Mouse (Mus musculus): ENCODE measurements around the gene Cmbl. TPM values are rescaled to one million over a fixed set of nuclear protein-coding genes. Genes with fewer than 3 reads are reported as not detected.
"Not testable (repeated sequence)": the region's sequence is repeated elsewhere in the genome, so short reads cannot be mapped to it uniquely, and the experiment has no call there.

Gene Cmbl
- polyA plus RNA-seq, 1 experiment from 2014 or later: 7.7 TPM

GRCm38 (mm10) chr15:31568581-31568996 is 3.4 kb downstream of the Cmbl start:
- Histone ChIP-seq H3K27ac (replicated peaks) (no peak overlapping the region), H3K4me2 (peak overlapping the region; percentile 9; the same call in 1 of the 2 replicates), H3K4me1 (0 out of 2 replicates have a peak, but pooled peaks cover 5% of the 10 kb centered on the region), H3K36me3 (no peaks in the 10 kb centered on the region), H3K4me3 (replicated peaks) (no peak overlapping the region), H3K9ac (replicated peaks) (no peak overlapping the region), H3K9me3 (replicated peaks) (no peaks in the 10 kb centered on the region), H3K27me3 (replicated peaks) (no peaks in the 10 kb centered on the region)
- peak; percentile 53; the same call in 1 of the 2 replicates for ATAC-seq (ENCODE audit: low FRiP score)
- WGBS: 30% methylated on average over 12 of the region's 12 CpGs

- 64% methylated on average over 9 of the region's 9 CpGs for WGBS
- H3K36me3 ChIP-seq: no peaks in the 10 kb centered on the region
- ATAC-seq (ENCODE audit: low FRiP score): no peak
- H3K4me3 ChIP-seq (replicated peaks): no peak overlapping the region
- H3K4me1 ChIP-seq: 0 out of 2 replicates have a peak, but pooled peaks cover 5% of the 10 kb centered on the region
- no peak overlapping the region for H3K27ac ChIP-seq (replicated peaks)
- no peak overlapping the region for H3K9ac ChIP-seq (replicated peaks)
- no peaks in the 10 kb centered on the region for H3K27me3 ChIP-seq (replicated peaks)
- no peaks in the 10 kb centered on the region for H3K9me3 ChIP-seq (replicated peaks)
- no peak overlapping the region for H3K4me2 ChIP-seq
Observed at GRCm38 (mm10) chr15:31569325-31570022, 4.3 kb downstream of the Cmbl start.

GRCm38 (mm10) chr15:31570959-31571358 is 5.8 kb downstream of the Cmbl start:
- Histone ChIP-seq H3K9ac (replicated peaks) (no peak overlapping the region), H3K4me3 (replicated peaks) (no peak overlapping the region), H3K27ac (replicated peaks) (no peak overlapping the region), H3K27me3 (replicated peaks) (no peaks in the 10 kb centered on the region), H3K9me3 (replicated peaks) (no peaks in the 10 kb centered on the region), H3K4me1 (0 out of 2 replicates have a peak, but pooled peaks cover 5% of the 10 kb centered on the region), H3K4me2 (no peak overlapping the region), H3K36me3 (no peaks in the 10 kb centered on the region)
- 89% methylated on average over 8 of the region's 8 CpGs for WGBS
- no peak for ATAC-seq (ENCODE audit: low FRiP score)

- Histone ChIP-seq H3K36me3 (no peaks in the 10 kb centered on the region), H3K9me3 (replicated peaks) (no peaks in the 10 kb centered on the region), H3K27ac (replicated peaks) (no peak overlapping the region), H3K27me3 (replicated peaks) (no peaks in the 10 kb centered on the region), H3K4me2 (no peak overlapping the region), H3K4me3 (replicated peaks) (no peak overlapping the region), H3K9ac (replicated peaks) (no peak overlapping the region), H3K4me1 (0 out of 2 replicates have a peak, but pooled peaks cover 5% of the 10 kb centered on the region)
- no peak for ATAC-seq (ENCODE audit: low FRiP score)
- WGBS: 90% methylated on average over 16 of the region's 16 CpGs
Observed at GRCm38 (mm10) chr15:31571906-31572722, 6.9 kb downstream of the Cmbl start.

GRCm38 (mm10) chr15:31573287-31573686 is 8.1 kb downstream of the Cmbl start:
- ATAC-seq (ENCODE audit: low FRiP score): no peak
- Histone ChIP-seq H3K4me3 (replicated peaks) (no peak overlapping the region), H3K4me1 (0 out of 2 replicates have a peak, but pooled peaks cover 5% of the 10 kb centered on the region), H3K36me3 (no peaks in the 10 kb centered on the region), H3K9ac (replicated peaks) (no peak overlapping the region), H3K27me3 (replicated peaks) (no peaks in the 10 kb centered on the region), H3K9me3 (replicated peaks) (no peaks in the 10 kb centered on the region), H3K27ac (replicated peaks) (no peak overlapping the region), H3K4me2 (no peak overlapping the region)
- WGBS: 89% methylated on average over 4 of the region's 4 CpGs

- Histone ChIP-seq H3K4me1 (0 out of 2 replicates have a peak, but pooled peaks cover 1% of the 10 kb centered on the region), H3K9ac (replicated peaks) (no peak overlapping the region), H3K27ac (replicated peaks) (no peak overlapping the region), H3K4me2 (no peak overlapping the region), H3K27me3 (replicated peaks) (no peaks in the 10 kb centered on the region), H3K36me3 (no peaks in the 10 kb centered on the region), H3K4me3 (replicated peaks) (no peak overlapping the region), H3K9me3 (replicated peaks) (no peaks in the 10 kb centered on the region)
- no peak for ATAC-seq (ENCODE audit: low FRiP score)
Observed at GRCm38 (mm10) chr15:31573692-31574091, 8.5 kb downstream of the Cmbl start.

GRCm38 (mm10) chr15:31576076-31576475 is 10.9 kb downstream of the Cmbl start:
- no peak overlapping the region for H3K4me2 ChIP-seq
- WGBS: 75% methylated on average over 5 of the region's 5 CpGs
- no peak for ATAC-seq (ENCODE audit: low FRiP score)
- no peak overlapping the region for H3K4me3 ChIP-seq (replicated peaks)
- H3K36me3 ChIP-seq: no peaks in the 10 kb centered on the region
- H3K27ac ChIP-seq (replicated peaks): no peak overlapping the region
- H3K9ac ChIP-seq (replicated peaks): no peak overlapping the region
- H3K27me3 ChIP-seq (replicated peaks): no peaks in the 10 kb centered on the region
- no peaks in the 10 kb centered on the region for H3K4me1 ChIP-seq
- no peaks in the 10 kb centered on the region for H3K9me3 ChIP-seq (replicated peaks)

GRCm38 (mm10) chr15:31581086-31581485 is 15.9 kb downstream of the Cmbl start:
- not testable (repeated sequence) for H3K9ac ChIP-seq (replicated peaks); H3K4me1 ChIP-seq; ATAC-seq (ENCODE audit: low FRiP score); H3K4me3 ChIP-seq (replicated peaks); H3K27me3 ChIP-seq (replicated peaks); H3K4me2 ChIP-seq; H3K9me3 ChIP-seq (replicated peaks); H3K36me3 ChIP-seq; H3K27ac ChIP-seq (replicated peaks)
- WGBS: 98% methylated on average over 2 of the region's 2 CpGs

- Histone ChIP-seq H3K36me3 (no peaks in the 10 kb centered on the region), H3K9me3 (replicated peaks) (no peaks in the 10 kb centered on the region), H3K4me3 (replicated peaks) (no peak overlapping the region), H3K4me2 (no peak overlapping the region), H3K27me3 (replicated peaks) (no peaks in the 10 kb centered on the region), H3K9ac (replicated peaks) (no peak overlapping the region), H3K4me1 (no peaks in the 10 kb centered on the region), H3K27ac (replicated peaks) (no peak overlapping the region)
- WGBS: 95% methylated on average over 13 of the region's 13 CpGs
- ATAC-seq (ENCODE audit: low FRiP score): no peak
Observed at GRCm38 (mm10) chr15:31583304-31584085, 18.3 kb downstream of the Cmbl start.

GRCm38 (mm10) chr15:31585238-31585637 is 20.0 kb downstream of the Cmbl start:
- no peak for ATAC-seq (ENCODE audit: low FRiP score)
- H3K4me2 ChIP-seq: no peak overlapping the region
- H3K9ac ChIP-seq (replicated peaks): no peak overlapping the region
- 88% methylated on average over 7 of the region's 7 CpGs for WGBS
- H3K9me3 ChIP-seq (replicated peaks): no peaks in the 10 kb centered on the region
- peaks cover 14% of the 10 kb centered on the region for H3K36me3 ChIP-seq
- H3K27ac ChIP-seq (replicated peaks): no peak overlapping the region
- H3K4me1 ChIP-seq: no peaks in the 10 kb centered on the region
- H3K4me3 ChIP-seq (replicated peaks): no peak overlapping the region
- no peaks in the 10 kb centered on the region for H3K27me3 ChIP-seq (replicated peaks)

GRCm38 (mm10) chr15:31586088-31586487 is 20.9 kb downstream of the Cmbl start:
- H3K27ac ChIP-seq (replicated peaks): no peak overlapping the region
- H3K36me3 ChIP-seq: peaks cover 23% of the 10 kb centered on the region
- WGBS: 86% methylated on average over 5 of the region's 5 CpGs
- no peak overlapping the region for H3K4me3 ChIP-seq (replicated peaks)
- H3K9me3 ChIP-seq (replicated peaks): no peaks in the 10 kb centered on the region
- no peak for ATAC-seq (ENCODE audit: low FRiP score)
- H3K27me3 ChIP-seq (replicated peaks): no peaks in the 10 kb centered on the region
- H3K9ac ChIP-seq (replicated peaks): no peak overlapping the region
- no peaks in the 10 kb centered on the region for H3K4me1 ChIP-seq
- H3K4me2 ChIP-seq: no peak overlapping the region

Measured in neural tube, embryonic 15.5 days (tissue).